Mouse (Mus musculus) midbrain, postnatal 0 days (tissue): ENCODE data around the gene Hivep3. TPM values are rescaled to one million over a fixed set of nuclear protein-coding genes. Genes with fewer than 3 reads are reported as not detected.

Source experiments
- ATAC-seq: fragments of 200-750 bp; cut with Nextera tagmentation; 2 replicates; pipeline ENCODE4 v1.8.0; 2017; ENCODE audit warnings: moderate number of reproducible peaks, mild to moderate bottlenecking, moderate TSS enrichment, moderate library complexity; ENCODE audit not compliant: low FRiP score
- DNase-seq: peaks from one replicate; pipeline ENCODE4 v3.0.0-alpha.2; 2015; ENCODE audit warnings: low spot score
- H3K27ac ChIP-seq: fragments of 300-500 bp; sonication (generic); 2 replicates; pipeline ENCODE4 v1.5.1; 2014; ENCODE audit warnings: low read depth, mild to moderate bottlenecking, low read length, mixed read lengths
- H3K27me3 ChIP-seq: fragments of 300-500 bp; sonication (generic); 2 replicates; pipeline ENCODE4 v1.6.1; 2014; ENCODE audit warnings: low read length, control low read depth, mixed read lengths; ENCODE audit not compliant: insufficient read depth
- H3K36me3 ChIP-seq: fragments of 300-500 bp; sonication (generic); 2 replicates; pipeline ENCODE4 v1.6.1; 2014; ENCODE audit warnings: low read length, control low read depth, mixed read lengths; ENCODE audit not compliant: insufficient read depth
- H3K4me1 ChIP-seq: fragments of 300-500 bp; sonication (generic); 2 replicates; pipeline ENCODE4 v1.6.1; 2014; ENCODE audit warnings: mild to moderate bottlenecking, control low read depth, antibody characterized with exemption, low read length, mixed read lengths; ENCODE audit not compliant: insufficient read depth
- H3K4me2 ChIP-seq: fragments of 300-500 bp; sonication (generic); 2 replicates; pipeline ENCODE4 v1.6.1; 2014; ENCODE audit warnings: low read depth, mild to moderate bottlenecking, low read length, mixed read lengths; ENCODE audit not compliant: poor library complexity, severe bottlenecking
- H3K4me3 ChIP-seq: fragments of 300-500 bp; sonication (generic); 2 replicates; pipeline ENCODE4 v1.5.1; 2014; ENCODE audit warnings: low read depth, mild to moderate bottlenecking, low read length, moderate library complexity
- H3K9ac ChIP-seq: fragments of 300-500 bp; sonication (generic); replicated peaks from 2 replicates; pipeline ENCODE4 v1.6.1; 2014; ENCODE audit warnings: mild to moderate bottlenecking, low read length, moderate library complexity, mixed read lengths; ENCODE audit not compliant: poor library complexity, severe bottlenecking
- H3K9me3 ChIP-seq: fragments of 300-500 bp; sonication (generic); 2 replicates; pipeline ENCODE4 v1.6.1; 2016; ENCODE audit warnings: low read length, control low read depth
- CTCF ChIP-seq: IDR thresholded peaks from 2 replicates; pipeline ENCODE4 v1.5.1; 2016; ENCODE audit warnings: antibody characterized with exemption, mild to moderate bottlenecking
- WGBS: fragments of 180-500 bp; shearing (Covaris S2); extraction: QIAGEN DNeasy Blood & Tissue Kit; methylation state at CpG from one replicate; pipeline ENCODE4 v1.1.7; 2014; 5-methylcytosine and 5-hydroxymethylcytosine counted together
- polyA plus RNA-seq: library from polyadenylated mRNA; unstranded; fragments of >200 nt; fragmentation: Nextera tagmentation; extraction: Ambion mirVana; gene quantifications from 2 replicates; pipeline ENCODE4 v1.2.1, GENCODE M21; 2015
- total RNA-seq: library from RNA; depleted of rRNA; stranded (reverse); fragments of >200 nt; gene quantifications from 2 replicates; pipeline ENCODE4 v1.2.3, GENCODE M21; 2014

The Hivep3 gene
- total and polyA plus RNA-seq, 2 experiments from 2014 or later, result 16.5 to 18.3 TPM

GRCm38 (mm10) chr4:119807359-119807758, 73.8 kb downstream of the Hivep3 start:
- ATAC-seq (no peak), DNase-seq (no peak)
- Histone ChIP-seq H3K4me2 (no peak overlapping the region), H3K36me3 (no peaks in the 10 kb centered on the region), H3K27ac (no peak overlapping the region), H3K27me3 (no peaks in the 10 kb centered on the region), H3K4me1 (no peaks in the 10 kb centered on the region), H3K4me3 (no peak overlapping the region), H3K9me3 (no peaks in the 10 kb centered on the region), H3K9ac (no peak overlapping the region)
- TF ChIP-seq CTCF, result no peak
- WGBS, result 60% methylated on average over 2 of the region's 2 CpGs

- H3K4me2 ChIP-seq, result no peak overlapping the region
- peaks cover 6% of the 10 kb centered on the region for H3K4me1 ChIP-seq
- DNase-seq (peak; percentile 81), ATAC-seq (0 out of 2 replicates have a peak, but pooled peaks have one; percentile 22)
- no peaks in the 10 kb centered on the region for H3K36me3 ChIP-seq
- H3K27me3 ChIP-seq, result no peaks in the 10 kb centered on the region
- H3K27ac ChIP-seq, result no peak overlapping the region
- no peak overlapping the region for H3K9ac ChIP-seq
- H3K4me3 ChIP-seq, result no peak overlapping the region
- 41% methylated on average over 5 of the region's 5 CpGs for WGBS
- peak; percentile 80 for TF ChIP-seq CTCF
- no peaks in the 10 kb centered on the region for H3K9me3 ChIP-seq
These were observed 75.7 kb downstream of the Hivep3 start for GRCm38 (mm10) chr4:119809245-119809644.

- H3K4me3 ChIP-seq, result no peak overlapping the region
These were observed 79.2 kb downstream of the Hivep3 start for GRCm38 (mm10) chr4:119812775-119813174.

DNA sequence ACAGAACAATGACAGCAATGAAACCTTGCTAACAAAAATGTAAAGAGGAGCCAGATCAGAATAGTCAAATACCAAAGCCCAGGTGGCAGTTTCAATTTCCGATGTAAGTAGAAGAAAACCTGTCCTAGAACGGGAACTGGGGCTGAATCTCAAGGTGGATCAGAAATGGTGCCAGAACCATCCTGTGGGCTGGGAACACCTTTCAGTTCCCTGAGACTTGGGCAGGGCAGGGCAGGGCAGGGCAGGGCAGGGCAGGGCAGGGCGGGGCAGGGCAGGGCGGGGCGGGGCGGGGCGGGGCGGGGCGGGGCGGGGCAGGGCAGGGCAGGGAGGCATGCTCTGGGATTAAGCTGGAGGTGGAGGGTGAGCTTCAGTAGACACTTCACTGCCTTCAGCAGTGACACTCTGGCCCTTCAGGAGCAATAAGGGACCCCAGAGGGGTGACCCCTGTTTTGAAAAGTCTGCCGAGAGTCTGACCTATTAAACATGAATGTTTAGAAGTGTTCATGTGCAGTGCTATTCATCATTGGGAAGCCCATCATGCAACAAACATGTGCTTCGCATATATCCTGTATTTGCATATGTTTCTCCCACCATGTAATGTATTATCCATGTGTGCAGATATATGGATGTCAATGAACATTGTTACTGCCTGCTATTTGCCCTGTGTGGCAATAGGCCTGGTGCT, 80.1 kb downstream of the Hivep3 start:
- no peak for DNase-seq
- 17% methylated on average over 5 of the region's 12 CpGs for WGBS
- TF ChIP-seq CTCF, result no peak
- Histone ChIP-seq H3K9ac (peak overlapping the region; percentile 60; the same call in 1 of the 2 replicates), H3K4me2 (peak overlapping the region; percentile 62), H3K27ac (peak overlapping the region; percentile 70), H3K4me1 (peaks cover 18% of the 10 kb centered on the region), H3K27me3 (no peaks in the 10 kb centered on the region), H3K4me3 (peak overlapping the region; percentile 59), H3K9me3 (no peaks in the 10 kb centered on the region), H3K36me3 (no peaks in the 10 kb centered on the region)
- ATAC-seq, result peak; percentile 57; the same call in 1 of the 2 replicates

More at GRCm38 (mm10) chr4:119812775-119813174, 79.2 kb downstream of the Hivep3 start:
- Histone ChIP-seq H3K36me3 (no peaks in the 10 kb centered on the region), H3K4me2 (no peak overlapping the region), H3K4me1 (peaks cover 18% of the 10 kb centered on the region), H3K9ac (no peak overlapping the region), H3K27ac (no peak overlapping the region), H3K9me3 (no peaks in the 10 kb centered on the region), H3K27me3 (no peaks in the 10 kb centered on the region)
- 14% methylated on average over 2 of the region's 2 CpGs for WGBS
- peak; percentile 63 for ATAC-seq
- peak; percentile 67 for DNase-seq
- TF ChIP-seq CTCF, result no peak

DNA sequence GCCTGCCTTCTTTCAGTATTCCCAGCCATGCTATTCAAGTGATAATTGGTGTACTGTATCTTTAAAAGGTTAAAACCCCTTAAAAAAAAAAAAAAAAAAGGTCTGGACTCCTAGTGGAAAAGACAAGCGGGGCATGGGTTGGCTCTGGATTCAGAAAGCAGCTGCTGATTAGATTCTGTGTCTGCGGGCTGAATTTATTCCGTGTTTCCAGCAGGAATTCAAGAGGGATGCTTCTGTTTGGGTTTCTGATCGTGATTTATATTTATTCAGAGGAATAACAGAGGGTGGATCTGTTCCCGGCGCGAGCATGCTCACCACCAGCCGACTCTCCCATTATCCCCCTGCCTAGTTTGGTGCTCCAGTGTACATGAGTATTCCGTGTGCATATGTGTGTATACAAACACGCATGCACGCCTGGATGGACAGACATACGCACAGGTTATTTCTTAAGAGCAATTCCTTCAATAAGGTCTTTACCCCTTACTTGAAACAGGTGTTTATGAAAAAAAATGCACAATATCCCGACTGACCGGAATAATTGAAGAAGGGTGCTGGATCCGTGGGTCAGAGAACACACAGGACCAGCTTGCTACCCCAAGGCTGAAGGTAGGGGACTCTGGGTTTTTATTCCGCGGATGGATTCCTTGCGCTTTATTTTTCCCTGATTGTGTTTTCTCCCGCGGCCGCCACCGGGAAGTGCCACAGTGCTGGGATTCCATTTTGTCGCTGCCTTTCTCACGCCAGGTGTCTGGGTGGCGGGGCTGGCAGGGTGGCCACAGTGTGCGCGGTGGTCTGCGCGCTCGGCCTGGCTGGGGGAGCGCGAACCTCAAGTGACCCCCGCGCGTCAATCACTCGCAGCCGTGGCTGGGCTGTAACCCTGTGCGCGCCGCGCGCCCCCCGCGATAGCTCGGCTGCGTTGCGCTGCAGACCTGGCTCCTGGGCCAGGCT, 80.9 kb downstream of the Hivep3 start:
- peak; percentile 35 for TF ChIP-seq CTCF
- H3K9me3 ChIP-seq, result no peaks in the 10 kb centered on the region
- H3K27ac ChIP-seq, result peak overlapping the region; percentile 70
- H3K36me3 ChIP-seq, result no peaks in the 10 kb centered on the region
- no peaks in the 10 kb centered on the region for H3K27me3 ChIP-seq
- ATAC-seq (peak; percentile 65), DNase-seq (peak; percentile 81)
- H3K4me2 ChIP-seq, result peak overlapping the region; percentile 62
- peak overlapping the region; percentile 59 for H3K4me3 ChIP-seq
- H3K4me1 ChIP-seq, result peaks cover 18% of the 10 kb centered on the region
- WGBS, result 2% methylated on average over 47 of the region's 47 CpGs
- H3K9ac ChIP-seq, result peak overlapping the region; percentile 60
